Mouse (Mus musculus) activated CD4-positive, CD25-positive, alpha-beta regulatory T cell, adult 4 months (primary cell): ENCODE data around the gene Ube2f. TPM values are rescaled to one million over a fixed set of nuclear protein-coding genes. Genes with fewer than 3 reads are reported as not detected.

Source experiments
- ATAC-seq: one replicate; pipeline ENCODE4 v1.8.0; 2017
- polyA plus RNA-seq, 2 experiments: library from polyadenylated mRNA; unstranded; fragments of 100-300 nt; shearing (Covaris generic); gene quantifications; one replicate each; pipeline ENCODE4 v1.2.1; 2017

Gene Ube2f
- polyA plus RNA-seq = 10 to 100 TPM; 74.4 to 95.6 TPM

- ATAC-seq = peak; percentile 96
These were observed at the start of gene Ube2f for GRCm38 (mm10) chr1:91249564-91250414. Gene Ube2f (plus strand): TSS chr1:91250304.

GRCm38 (mm10) chr1:91201122-91201521 lies 49.0 kb upstream of the Ube2f start:
- no peak for ATAC-seq

GRCm38 (mm10) chr1:91204221-91204765 lies 45.8 kb upstream of the Ube2f start:
- no peak for ATAC-seq

GRCm38 (mm10) chr1:91205651-91206050 lies 44.5 kb upstream of the Ube2f start:
- ATAC-seq = no peak

- ATAC-seq = no peak
These were observed 43.8 kb upstream of the Ube2f start for GRCm38 (mm10) chr1:91206336-91206735.

- no peak for ATAC-seq
These were observed 43.2 kb upstream of the Ube2f start for GRCm38 (mm10) chr1:91206873-91207272.

- no peak for ATAC-seq
These were observed 42.6 kb upstream of the Ube2f start for GRCm38 (mm10) chr1:91207334-91208074.

GRCm38 (mm10) chr1:91209343-91209742 lies 40.8 kb upstream of the Ube2f start:
- no peak for ATAC-seq

GRCm38 (mm10) chr1:91209785-91210184 lies 40.3 kb upstream of the Ube2f start:
- ATAC-seq = no peak

- ATAC-seq = no peak
These were observed 39.0 kb upstream of the Ube2f start for GRCm38 (mm10) chr1:91211099-91211498.

- ATAC-seq = no peak
These were observed 38.5 kb upstream of the Ube2f start for GRCm38 (mm10) chr1:91211591-91212008.

- no peak for ATAC-seq
These were observed 34.8 kb upstream of the Ube2f start for GRCm38 (mm10) chr1:91215264-91215663.

GRCm38 (mm10) chr1:91215981-91216380 lies 34.1 kb upstream of the Ube2f start:
- ATAC-seq = no peak

- no peak for ATAC-seq
These were observed 33.4 kb upstream of the Ube2f start for GRCm38 (mm10) chr1:91216504-91217267.

GRCm38 (mm10) chr1:91219641-91220321 lies 30.3 kb upstream of the Ube2f start:
- ATAC-seq = peak; percentile 14

- ATAC-seq = peak; percentile 63
These were observed 29.8 kb upstream of the Ube2f start for GRCm38 (mm10) chr1:91220322-91220672.

GRCm38 (mm10) chr1:91226562-91226961 lies 23.5 kb upstream of the Ube2f start:
- no peak for ATAC-seq

GRCm38 (mm10) chr1:91227381-91228054 lies 22.6 kb upstream of the Ube2f start:
- no peak for ATAC-seq

- ATAC-seq = no peak
These were observed 19.0 kb upstream of the Ube2f start for GRCm38 (mm10) chr1:91231142-91231541.

- ATAC-seq = no peak
These were observed 18.2 kb upstream of the Ube2f start for GRCm38 (mm10) chr1:91231896-91232295.

- no peak for ATAC-seq
These were observed 14.7 kb upstream of the Ube2f start for GRCm38 (mm10) chr1:91235395-91235794.

- no peak for ATAC-seq
These were observed 12.4 kb upstream of the Ube2f start for GRCm38 (mm10) chr1:91237676-91238075.
